Mouse (Mus musculus): ENCODE results near the gene Clpsl2. TPM values are rescaled to one million over a fixed set of nuclear protein-coding genes. Genes with fewer than 3 reads are reported as not detected.

Gene Clpsl2
- polyA plus RNA-seq (2012; ENCODE audit: insufficient read depth, low replicate concordance): not detected in 2 replicates

GRCm38 (mm10) chr17:28549111-28549510 is at the start of gene Clpsl2:
Gene Clpsl2, plus strand, starts transcription at chr17:28549411.
- no peaks in the 10 kb centered on the region for H3K36me3 ChIP-seq (replicated peaks; ENCODE audit: low read length)
- no peaks in the 10 kb centered on the region for H3K9me3 ChIP-seq
- no peak within 1 kb of the TSS for H3K4me3 ChIP-seq (replicated peaks)
- peaks cover 52% of the 10 kb centered on the region for H3K27me3 ChIP-seq (replicated peaks)
- H3K4me1 ChIP-seq: peaks cover 9% of the 10 kb centered on the region
- no peak for TF ChIP-seq FLI1 (IDR thresholded peaks at IDR 0.05; ENCODE audit: low read length)
- TF ChIP-seq GATA1 (IDR thresholded peaks at IDR 0.05; ENCODE audit: borderline replicate concordance, low read length): no peak

- no peak overlapping the region for H3K4me3 ChIP-seq (replicated peaks)
- TF ChIP-seq GATA1 (IDR thresholded peaks at IDR 0.05; ENCODE audit: borderline replicate concordance, low read length) (no peak), FLI1 (IDR thresholded peaks at IDR 0.05; ENCODE audit: low read length) (no peak)
- no peaks in the 10 kb centered on the region for H3K36me3 ChIP-seq (replicated peaks; ENCODE audit: low read length)
- H3K9me3 ChIP-seq: peaks cover 17% of the 10 kb centered on the region
- H3K27me3 ChIP-seq (replicated peaks): peaks cover 14% of the 10 kb centered on the region
- H3K4me1 ChIP-seq: peaks cover 23% of the 10 kb centered on the region
These were observed 48.7 kb upstream of the Clpsl2 start for GRCm38 (mm10) chr17:28500465-28500864.

GRCm38 (mm10) chr17:28502196-28502821 is 46.9 kb upstream of the Clpsl2 start:
- Histone ChIP-seq H3K9me3 (peaks cover 14% of the 10 kb centered on the region), H3K4me1 (peaks cover 32% of the 10 kb centered on the region), H3K36me3 (replicated peaks; ENCODE audit: low read length) (no peaks in the 10 kb centered on the region), H3K27me3 (replicated peaks) (peaks cover 24% of the 10 kb centered on the region), H3K4me3 (replicated peaks) (peak overlapping the region; percentile 38)
- TF ChIP-seq GATA1 (IDR thresholded peaks at IDR 0.05; ENCODE audit: borderline replicate concordance, low read length) (no peak), FLI1 (IDR thresholded peaks at IDR 0.05; ENCODE audit: low read length) (no peak)

- Histone ChIP-seq H3K27me3 (replicated peaks) (peaks cover 21% of the 10 kb centered on the region), H3K4me1 (peaks cover 44% of the 10 kb centered on the region), H3K9me3 (peaks cover 6% of the 10 kb centered on the region), H3K36me3 (replicated peaks; ENCODE audit: low read length) (no peaks in the 10 kb centered on the region), H3K4me3 (replicated peaks) (no peak overlapping the region)
- TF ChIP-seq GATA1 (IDR thresholded peaks at IDR 0.05; ENCODE audit: borderline replicate concordance, low read length): no peak
These were observed 45.0 kb upstream of the Clpsl2 start for GRCm38 (mm10) chr17:28504182-28504581.

- H3K4me1 ChIP-seq: peaks cover 54% of the 10 kb centered on the region
- no peak for TF ChIP-seq GATA1 (IDR thresholded peaks at IDR 0.05; ENCODE audit: borderline replicate concordance, low read length)
- TF ChIP-seq FLI1 (IDR thresholded peaks at IDR 0.05; ENCODE audit: low read length): no peak
- no peaks in the 10 kb centered on the region for H3K36me3 ChIP-seq (replicated peaks; ENCODE audit: low read length)
- H3K9me3 ChIP-seq: no peaks in the 10 kb centered on the region
- no peak overlapping the region for H3K4me3 ChIP-seq (replicated peaks)
- peaks cover 21% of the 10 kb centered on the region for H3K27me3 ChIP-seq (replicated peaks)
These were observed 43.6 kb upstream of the Clpsl2 start for GRCm38 (mm10) chr17:28505591-28505990.

- H3K27me3 ChIP-seq (replicated peaks): peaks cover 23% of the 10 kb centered on the region
- H3K9me3 ChIP-seq: no peaks in the 10 kb centered on the region
- TF ChIP-seq FLI1 (IDR thresholded peaks at IDR 0.05; ENCODE audit: low read length) (no peak), GATA1 (IDR thresholded peaks at IDR 0.05; ENCODE audit: borderline replicate concordance, low read length) (no peak)
- peaks cover 60% of the 10 kb centered on the region for H3K4me1 ChIP-seq
- H3K4me3 ChIP-seq (replicated peaks): no peak overlapping the region
- no peaks in the 10 kb centered on the region for H3K36me3 ChIP-seq (replicated peaks; ENCODE audit: low read length)
These were observed 42.3 kb upstream of the Clpsl2 start for GRCm38 (mm10) chr17:28506895-28507294.

- Histone ChIP-seq H3K9me3 (no peaks in the 10 kb centered on the region), H3K4me3 (replicated peaks) (peak overlapping the region; percentile 28), H3K36me3 (replicated peaks; ENCODE audit: low read length) (no peaks in the 10 kb centered on the region), H3K27me3 (replicated peaks) (peaks cover 26% of the 10 kb centered on the region), H3K4me1 (peaks cover 60% of the 10 kb centered on the region)
- TF ChIP-seq GATA1 (IDR thresholded peaks at IDR 0.05; ENCODE audit: borderline replicate concordance, low read length): no peak
- TF ChIP-seq FLI1 (IDR thresholded peaks at IDR 0.05; ENCODE audit: low read length): no peak
These were observed 41.7 kb upstream of the Clpsl2 start for GRCm38 (mm10) chr17:28507496-28507895.

- Histone ChIP-seq H3K36me3 (replicated peaks; ENCODE audit: low read length) (no peaks in the 10 kb centered on the region), H3K27me3 (replicated peaks) (peaks cover 37% of the 10 kb centered on the region), H3K4me1 (peaks cover 76% of the 10 kb centered on the region), H3K4me3 (replicated peaks) (peak overlapping the region; percentile 86), H3K9me3 (no peaks in the 10 kb centered on the region)
- no peak for TF ChIP-seq GATA1 (IDR thresholded peaks at IDR 0.05; ENCODE audit: borderline replicate concordance, low read length)
- no peak for TF ChIP-seq FLI1 (IDR thresholded peaks at IDR 0.05; ENCODE audit: low read length)
These were observed 38.5 kb upstream of the Clpsl2 start for GRCm38 (mm10) chr17:28510445-28511342.

- H3K9me3 ChIP-seq: no peaks in the 10 kb centered on the region
- peaks cover 37% of the 10 kb centered on the region for H3K27me3 ChIP-seq (replicated peaks)
- TF ChIP-seq FLI1 (IDR thresholded peaks at IDR 0.05; ENCODE audit: low read length) (no peak), GATA1 (IDR thresholded peaks at IDR 0.05; ENCODE audit: borderline replicate concordance, low read length) (no peak)
- H3K4me1 ChIP-seq: peaks cover 77% of the 10 kb centered on the region
- no peak overlapping the region for H3K4me3 ChIP-seq (replicated peaks)
- H3K36me3 ChIP-seq (replicated peaks; ENCODE audit: low read length): no peaks in the 10 kb centered on the region
These were observed 37.3 kb upstream of the Clpsl2 start for GRCm38 (mm10) chr17:28511616-28512541.
